In the genomic region with DNA sequence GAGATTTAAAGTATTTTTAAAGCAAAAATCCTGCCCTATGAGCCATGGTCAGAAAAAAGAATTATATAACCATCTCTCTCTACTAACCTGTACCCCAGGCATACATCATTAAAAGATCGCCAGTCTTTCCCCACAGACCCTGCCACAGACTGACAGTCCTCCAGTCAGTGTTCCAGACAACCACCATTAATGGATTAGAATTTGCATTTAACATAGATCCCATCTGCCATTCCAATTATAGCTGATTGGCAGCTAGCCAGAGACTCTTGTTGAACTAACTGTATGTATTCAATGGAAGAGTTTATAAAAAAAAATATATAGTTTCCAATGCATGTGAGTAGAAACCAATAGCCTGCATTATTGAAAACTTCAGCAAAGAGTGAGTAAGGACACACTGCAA, we compare ENCODE assay signal across 21 mouse cellular contexts. TPM values are rescaled to one million over a fixed set of nuclear protein-coding genes. Genes with fewer than 3 reads are reported as not detected.
DNase-seq lines count a peak whose midpoint lies in the region; ATAC-seq and TF ChIP-seq lines count a peak whose summit lies in the region.
"Had no signal": no experiment of that assay in that cellular context is flagged by ENCODE, and none has a peak within 500 bp of the region (broad histone marks: within the 10 kb centered on the region; RNA-seq: fewer than 3 reads in every experiment).

No protein-coding gene starts in this region.

- WGBS in forebrain, embryonic 12.5 days, result 51% methylated on average over 1 of the region's 1 CpGs
- WGBS in forebrain, embryonic 10.5 days, result 91% methylated on average over 1 of the region's 1 CpGs
- 54% methylated on average over 1 of the region's 1 CpGs for WGBS in neural tube, embryonic 12.5 days
- 41% methylated on average over 1 of the region's 1 CpGs for WGBS in neural tube, embryonic 15.5 days
- WGBS in hindbrain, postnatal 0 days, result 31% methylated on average over 1 of the region's 1 CpGs

- H3K27me3 ChIP-seq in forebrain, embryonic 12.5 days, result no peaks in the 10 kb centered on the region
- H3K27me3 ChIP-seq in forebrain, embryonic 10.5 days (ENCODE audit: poor library complexity, severe bottlenecking), result no peaks in the 10 kb centered on the region
- H3K27me3 ChIP-seq in neural tube, embryonic 12.5 days (replicated peaks), result no peaks in the 10 kb centered on the region
- no peaks in the 10 kb centered on the region for H3K27me3 ChIP-seq in neural tube, embryonic 15.5 days (replicated peaks)
- H3K27me3 ChIP-seq in hindbrain, postnatal 0 days (ENCODE audit: insufficient read depth, low read length), result no peaks in the 10 kb centered on the region
- H3K27me3 ChIP-seq: heart, embryonic 15.5 days; liver, embryonic 15.5 days had no signal

- H3K4me3 ChIP-seq in forebrain, embryonic 12.5 days (replicated peaks), result no peak overlapping the region
- H3K4me3 ChIP-seq in forebrain, embryonic 10.5 days, result no peak overlapping the region
- H3K4me3 ChIP-seq in neural tube, embryonic 12.5 days, result no peak overlapping the region
- H3K4me3 ChIP-seq in neural tube, embryonic 15.5 days (replicated peaks), result no peak overlapping the region
- no peak overlapping the region for H3K4me3 ChIP-seq in hindbrain, postnatal 0 days (ENCODE audit: low read length)
- H3K4me3 ChIP-seq: heart, embryonic 15.5 days; liver, embryonic 15.5 days had no signal

- no peak for DNase-seq in forebrain, embryonic 10.5 days (ENCODE audit: extremely low spot score, low spot score)
- DNase-seq in layer of hippocampus, adult 9-11 months, result peak; percentile 5
- DNase-seq in layer of hippocampus, postnatal 36 days, result no peak
- peak; percentile 41 for DNase-seq in hindbrain, postnatal 0 days (ENCODE audit: low spot score)
- no peak for DNase-seq in adrenal gland, adult 2 months
- DNase-seq: adrenal gland, postnatal 25 days; cerebellum, adult 9-10 months; heart, postnatal 36 days; kidney, adult 2 months; kidney, postnatal 10 days; liver; thymus, postnatal 25 days had no signal

- TF ChIP-seq CTCF in hindbrain, postnatal 0 days (IDR thresholded peaks at IDR 0.05; ENCODE audit: low read depth), result no peak

- peak; percentile 55; the same call in 1 of the 2 replicates for ATAC-seq in forebrain, embryonic 12.5 days (ENCODE audit: low FRiP score)
- ATAC-seq in neural tube, embryonic 12.5 days (ENCODE audit: low FRiP score, low read depth), result 0 out of 2 replicates have a peak, but pooled peaks have one; percentile 39
- ATAC-seq in neural tube, embryonic 15.5 days (ENCODE audit: low FRiP score), result no peak
- no peak for ATAC-seq in hindbrain, postnatal 0 days
- ATAC-seq: CD4-positive, CD25-positive, alpha-beta regulatory T cell, adult 4 months; lung, postnatal 0 days had no signal

- no peak overlapping the region for H3K4me2 ChIP-seq in forebrain, embryonic 12.5 days
- no peak overlapping the region for H3K4me2 ChIP-seq in neural tube, embryonic 12.5 days (replicated peaks)
- H3K4me2 ChIP-seq in neural tube, embryonic 15.5 days, result no peak overlapping the region
- no peak overlapping the region for H3K4me2 ChIP-seq in hindbrain, postnatal 0 days (ENCODE audit: low read depth, low read length)
- H3K4me2 ChIP-seq: heart, embryonic 15.5 days; liver, embryonic 15.5 days had no signal

- H3K27ac ChIP-seq in forebrain, embryonic 12.5 days, result no peak overlapping the region
- H3K27ac ChIP-seq in forebrain, embryonic 10.5 days, result no peak overlapping the region
- H3K27ac ChIP-seq in neural tube, embryonic 12.5 days, result no peak overlapping the region
- no peak overlapping the region for H3K27ac ChIP-seq in neural tube, embryonic 15.5 days (replicated peaks)
- H3K27ac ChIP-seq in hindbrain, postnatal 0 days, result no peak overlapping the region
- H3K27ac ChIP-seq: heart, embryonic 15.5 days; liver, embryonic 15.5 days; macrophage had no signal

- H3K9me3 ChIP-seq in forebrain, embryonic 12.5 days, result no peaks in the 10 kb centered on the region
- H3K9me3 ChIP-seq in forebrain, embryonic 10.5 days, result no peaks in the 10 kb centered on the region
- H3K9me3 ChIP-seq in neural tube, embryonic 12.5 days, result no peaks in the 10 kb centered on the region
- H3K9me3 ChIP-seq in neural tube, embryonic 15.5 days (replicated peaks), result no peaks in the 10 kb centered on the region
- no peaks in the 10 kb centered on the region for H3K9me3 ChIP-seq in hindbrain, postnatal 0 days (ENCODE audit: low read length)
- H3K9me3 ChIP-seq: heart, embryonic 15.5 days; liver, embryonic 15.5 days had no signal

- no peaks in the 10 kb centered on the region for H3K36me3 ChIP-seq in forebrain, embryonic 12.5 days (replicated peaks)
- no peaks in the 10 kb centered on the region for H3K36me3 ChIP-seq in forebrain, embryonic 10.5 days (replicated peaks)
- H3K36me3 ChIP-seq in neural tube, embryonic 12.5 days, result no peaks in the 10 kb centered on the region
- H3K36me3 ChIP-seq in neural tube, embryonic 15.5 days, result no peaks in the 10 kb centered on the region
- no peaks in the 10 kb centered on the region for H3K36me3 ChIP-seq in hindbrain, postnatal 0 days (ENCODE audit: insufficient read depth, low read length)
- H3K36me3 ChIP-seq: heart, embryonic 15.5 days; liver, embryonic 15.5 days had no signal

- 0 out of 2 replicates have a peak, but pooled peaks cover 6% of the 10 kb centered on the region for H3K4me1 ChIP-seq in forebrain, embryonic 12.5 days
- H3K4me1 ChIP-seq in forebrain, embryonic 10.5 days, result peaks cover 7% of the 10 kb centered on the region; the same call in 1 of the 2 replicates
- H3K4me1 ChIP-seq in neural tube, embryonic 12.5 days, result no peaks in the 10 kb centered on the region
- no peaks in the 10 kb centered on the region for H3K4me1 ChIP-seq in neural tube, embryonic 15.5 days
- no peaks in the 10 kb centered on the region for H3K4me1 ChIP-seq in hindbrain, postnatal 0 days (ENCODE audit: insufficient read depth, low read length)
- H3K4me1 ChIP-seq: heart, embryonic 15.5 days; liver, embryonic 15.5 days had no signal

- no peak overlapping the region for H3K9ac ChIP-seq in forebrain, embryonic 12.5 days
- no peak overlapping the region for H3K9ac ChIP-seq in neural tube, embryonic 12.5 days
- no peak overlapping the region for H3K9ac ChIP-seq in neural tube, embryonic 15.5 days (replicated peaks)
- H3K9ac ChIP-seq in hindbrain, postnatal 0 days (replicated peaks; ENCODE audit: low read length), result no peak overlapping the region
- H3K9ac ChIP-seq: heart, embryonic 15.5 days; liver, embryonic 15.5 days had no signal

RNA-seq across cellular contexts. Expression of gene Acvr1c, which starts 21.8 kb away (rescaled TPM):
- 0.23 and 1.1 TPM in 2 replicates for polyA plus RNA-seq in forebrain, embryonic 12.5 days (2016; fragmentation: Nextera tagmentation; extraction: Ambion mirVana)
- polyA plus RNA-seq in forebrain, embryonic 10.5 days (2016; fragmentation: Nextera tagmentation; extraction: Ambion mirVana), result 0.07 and 0.20 TPM in 2 replicates
- 10 to 100 TPM; 12.9 to 13.8 TPM for total RNA-seq in layer of hippocampus, postnatal 36 days (2021)
- polyA plus RNA-seq in neural tube, embryonic 12.5 days (2016; fragmentation: Nextera tagmentation; extraction: Ambion mirVana), result 0.20 TPM in 2 replicates
- polyA plus RNA-seq in neural tube, embryonic 15.5 days (2015; fragmentation: Nextera tagmentation; extraction: Ambion mirVana), result 0.34 and 0.36 TPM in 2 replicates
- 0.31 and 0.50 TPM in 2 replicates for total RNA-seq in hindbrain, postnatal 0 days (2014; rRNA removed)
- polyA plus RNA-seq in hindbrain, postnatal 0 days (2015; fragmentation: Nextera tagmentation; extraction: Ambion mirVana), result 0.23 and 0.59 TPM in 2 replicates
- 10 to 100 TPM; 16.6 to 33.5 TPM for total RNA-seq in adrenal gland, adult 2 months (2021)
- polyA plus RNA-seq in adrenal gland, adult 2 months (2012; rRNA removed), result 1.3 and 2.5 TPM in 2 replicates
- polyA plus RNA-seq: embryonic facial prominence, embryonic 11.5 days; macrophage had no signal

Comparison
In these comparisons a context has a peak if more than half of its experiments do, and no peak if none do; other contexts are left out.
1. ATAC-seq: peak in forebrain, embryonic 12.5 days (single experiment) and neural tube, embryonic 12.5 days (single experiment); none in neural tube, embryonic 15.5 days (single experiment) and hindbrain, postnatal 0 days (single experiment).
2. DNase-seq: peak in layer of hippocampus, adult 9-11 months (single experiment) and hindbrain, postnatal 0 days (single experiment); none in forebrain, embryonic 10.5 days (single experiment), layer of hippocampus, postnatal 36 days (0 of 2) and adrenal gland, adult 2 months (single experiment).